Mouse (Mus musculus) lung, embryonic 14.5 days (tissue): ENCODE data around the gene Plekhm3. TPM values are rescaled to one million over a fixed set of nuclear protein-coding genes. Genes with fewer than 3 reads are reported as not detected.
A peak's percentile ranks its signal among the peaks of the same experiment; 100 is the strongest.

Source experiments
- ATAC-seq: fragments of 200-750 bp; cut with Nextera tagmentation; 2 replicates; pipeline ENCODE4 v1.8.0; 2017; ENCODE audit warnings: mild to moderate bottlenecking, moderate TSS enrichment, moderate library complexity; ENCODE audit not compliant: insufficient read depth
- DNase-seq: peaks from one replicate; pipeline ENCODE4 v3.0.0-alpha.2; 2015
- H3K27ac ChIP-seq: fragments of 300-500 bp; sonication (generic); 2 replicates; pipeline ENCODE4 v1.5.1; 2014; ENCODE audit warnings: low read depth, mild to moderate bottlenecking, moderate library complexity
- H3K27me3 ChIP-seq: fragments of 300-500 bp; sonication (generic); 2 replicates; pipeline ENCODE4 v1.6.1; 2014; ENCODE audit warnings: low read length, control low read depth; ENCODE audit not compliant: insufficient read depth
- H3K36me3 ChIP-seq: fragments of 300-500 bp; sonication (generic); 2 replicates; pipeline ENCODE4 v1.6.1; 2014; ENCODE audit warnings: control low read depth; ENCODE audit not compliant: insufficient read depth
- H3K4me1 ChIP-seq: fragments of 300-500 bp; sonication (generic); 2 replicates; pipeline ENCODE4 v1.6.1; 2014; ENCODE audit warnings: antibody characterized with exemption, control low read depth; ENCODE audit not compliant: insufficient read depth
- H3K4me2 ChIP-seq: fragments of 300-500 bp; sonication (generic); 2 replicates; pipeline ENCODE4 v1.6.1; 2014; ENCODE audit warnings: mild to moderate bottlenecking
- H3K4me3 ChIP-seq: fragments of 300-500 bp; sonication (generic); 2 replicates; pipeline ENCODE4 v1.5.1; 2014; ENCODE audit warnings: low read depth, low read length
- H3K9ac ChIP-seq: fragments of 300-500 bp; sonication (generic); 2 replicates; pipeline ENCODE4 v1.6.1; 2014
- H3K9me3 ChIP-seq: fragments of 300-500 bp; sonication (generic); 2 replicates; pipeline ENCODE4 v1.6.1; 2016; ENCODE audit warnings: low read depth, low read length, control low read depth
- CTCF ChIP-seq: IDR thresholded peaks from 2 replicates; pipeline ENCODE4 v1.5.1; 2016; ENCODE audit warnings: antibody characterized with exemption, low read depth
- WGBS: fragments of 180-500 bp; shearing (Covaris S2); extraction: QIAGEN DNeasy Blood & Tissue Kit; methylation state at CpG from one replicate; pipeline ENCODE4 v1.1.7; 2014; 5-methylcytosine and 5-hydroxymethylcytosine counted together
- polyA plus RNA-seq: library from polyadenylated mRNA; unstranded; fragments of >200 nt; fragmentation: Nextera tagmentation; extraction: Ambion mirVana; gene quantifications from 2 replicates; pipeline ENCODE4 v1.2.1, GENCODE M21; 2014

The Plekhm3 gene
- polyA plus RNA-seq, 1 experiment from 2014 or later, result 8.1 TPM

DNA sequence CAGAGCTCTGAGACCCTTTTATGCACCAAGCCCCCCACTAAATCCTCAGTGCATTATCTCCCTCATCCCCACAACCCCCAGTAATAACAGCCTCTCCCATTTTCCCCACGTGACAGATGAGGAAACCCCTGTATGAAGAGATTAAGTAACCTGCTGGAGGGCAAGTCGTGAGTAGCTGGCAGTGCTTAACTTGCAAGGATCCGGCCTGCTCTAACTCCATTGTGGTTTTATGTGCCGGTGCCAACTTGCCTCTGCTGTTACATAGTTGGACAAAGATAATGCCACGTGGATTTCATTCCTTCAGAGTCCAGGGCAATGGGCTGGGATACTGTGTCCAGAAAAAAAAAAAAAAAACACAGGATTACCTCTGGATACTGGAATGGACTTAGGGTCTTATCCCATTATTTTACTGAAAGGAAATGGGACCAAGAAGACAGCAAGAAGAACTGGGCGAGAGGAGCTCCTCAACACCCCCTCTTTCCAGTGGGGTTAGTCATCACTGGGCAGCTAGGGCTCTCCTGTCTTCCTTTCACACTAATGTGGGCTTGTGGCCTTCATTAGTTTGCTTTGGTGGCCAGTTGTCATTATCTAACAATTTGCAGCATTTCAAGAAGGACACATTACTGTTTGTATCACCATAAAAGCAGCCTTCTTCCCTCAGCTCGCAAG, 200.5 kb downstream of the Plekhm3 start:
- Histone ChIP-seq H3K4me2 (no peak overlapping the region), H3K27me3 (no peaks in the 10 kb centered on the region), H3K36me3 (no peaks in the 10 kb centered on the region), H3K9me3 (no peaks in the 10 kb centered on the region), H3K4me1 (no peaks in the 10 kb centered on the region), H3K4me3 (no peak overlapping the region), H3K9ac (no peak overlapping the region), H3K27ac (no peak overlapping the region)
- no peak for TF ChIP-seq CTCF
- DNase-seq, result no peak
- no peak for ATAC-seq
- WGBS, result 59% methylated on average over 7 of the region's 7 CpGs

DNA sequence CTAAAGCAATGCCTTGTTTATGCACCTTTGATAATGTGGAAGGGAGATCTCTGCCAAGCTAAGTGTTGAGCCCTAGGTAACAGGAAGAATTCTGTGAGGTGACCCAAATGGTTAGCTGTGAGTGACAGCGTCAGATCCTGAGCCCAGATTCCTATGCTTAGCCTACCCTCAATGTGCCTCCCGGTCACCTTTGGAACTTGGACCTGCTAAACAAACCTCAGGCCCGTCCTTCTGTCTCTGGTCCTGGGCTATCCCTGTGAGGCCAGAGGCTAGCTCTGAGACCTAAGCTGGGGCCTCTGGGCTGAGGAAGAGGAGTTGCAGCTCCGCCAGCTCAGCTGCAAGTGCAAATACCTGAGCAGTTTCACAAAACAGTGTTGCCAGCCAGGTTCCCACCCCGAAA, 202.0 kb downstream of the Plekhm3 start:
- H3K27ac ChIP-seq, result no peak overlapping the region
- TF ChIP-seq CTCF, result no peak
- no peaks in the 10 kb centered on the region for H3K36me3 ChIP-seq
- DNase-seq, result no peak
- no peak for ATAC-seq
- 73% methylated on average over 5 of the region's 5 CpGs for WGBS
- H3K27me3 ChIP-seq, result no peaks in the 10 kb centered on the region
- no peak overlapping the region for H3K4me3 ChIP-seq
- H3K4me2 ChIP-seq, result no peak overlapping the region
- no peaks in the 10 kb centered on the region for H3K9me3 ChIP-seq
- no peaks in the 10 kb centered on the region for H3K4me1 ChIP-seq
- no peak overlapping the region for H3K9ac ChIP-seq

DNA sequence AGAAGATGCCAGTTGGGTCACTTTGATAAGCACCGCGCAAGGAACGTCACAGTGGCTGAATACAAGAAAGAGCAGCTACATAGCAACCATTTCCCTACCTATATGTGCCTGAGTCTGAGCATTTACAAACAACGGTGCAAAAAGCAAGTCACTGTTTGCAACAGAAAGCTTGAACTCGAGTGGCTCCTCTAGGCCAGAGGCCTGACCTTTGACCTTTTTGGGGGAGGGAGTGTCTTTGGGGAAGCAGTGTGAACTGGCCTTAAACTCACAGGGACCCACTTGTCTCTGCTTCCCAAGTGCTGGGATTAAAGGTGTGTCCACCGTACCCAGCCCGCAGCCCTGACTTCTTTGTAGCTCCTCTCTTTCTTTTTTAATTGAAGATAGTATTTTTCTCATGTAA, 203.0 kb downstream of the Plekhm3 start:
- DNase-seq (no peak), ATAC-seq (no peak)
- no peak for TF ChIP-seq CTCF
- H3K4me1 ChIP-seq, result no peaks in the 10 kb centered on the region
- H3K4me2 ChIP-seq, result no peak overlapping the region
- H3K9me3 ChIP-seq, result no peaks in the 10 kb centered on the region
- 68% methylated on average over 7 of the region's 7 CpGs for WGBS
- H3K4me3 ChIP-seq, result no peak overlapping the region
- H3K27ac ChIP-seq, result no peak overlapping the region
- H3K36me3 ChIP-seq, result no peaks in the 10 kb centered on the region
- H3K9ac ChIP-seq, result no peak overlapping the region
- no peaks in the 10 kb centered on the region for H3K27me3 ChIP-seq

DNA sequence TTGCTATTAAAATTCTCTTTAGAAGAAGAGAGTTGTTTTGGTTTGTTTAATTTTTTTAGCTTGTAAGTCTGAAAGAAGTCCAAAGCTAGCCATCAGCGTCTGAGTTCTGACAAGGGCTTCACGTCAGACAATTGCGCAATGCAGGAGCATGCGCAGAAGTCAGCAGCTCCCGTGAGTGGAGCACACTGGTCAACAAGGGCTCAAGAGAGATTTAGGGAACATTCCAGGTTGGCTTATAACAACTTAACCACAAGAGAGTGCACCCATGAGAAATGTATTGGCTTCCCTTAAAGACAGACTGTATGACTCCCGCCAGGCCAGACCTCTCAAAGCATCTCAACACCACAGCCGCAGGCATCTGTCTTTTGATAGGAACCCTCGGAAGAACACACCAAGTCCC, 203.5 kb downstream of the Plekhm3 start:
- Histone ChIP-seq H3K4me1 (no peaks in the 10 kb centered on the region), H3K9me3 (no peaks in the 10 kb centered on the region), H3K4me3 (no peak overlapping the region), H3K27me3 (no peaks in the 10 kb centered on the region), H3K9ac (no peak overlapping the region), H3K36me3 (no peaks in the 10 kb centered on the region), H3K4me2 (no peak overlapping the region), H3K27ac (no peak overlapping the region)
- peak; percentile 46 for DNase-seq
- TF ChIP-seq CTCF, result no peak
- ATAC-seq, result no peak
- WGBS, result 67% methylated on average over 8 of the region's 8 CpGs

DNA sequence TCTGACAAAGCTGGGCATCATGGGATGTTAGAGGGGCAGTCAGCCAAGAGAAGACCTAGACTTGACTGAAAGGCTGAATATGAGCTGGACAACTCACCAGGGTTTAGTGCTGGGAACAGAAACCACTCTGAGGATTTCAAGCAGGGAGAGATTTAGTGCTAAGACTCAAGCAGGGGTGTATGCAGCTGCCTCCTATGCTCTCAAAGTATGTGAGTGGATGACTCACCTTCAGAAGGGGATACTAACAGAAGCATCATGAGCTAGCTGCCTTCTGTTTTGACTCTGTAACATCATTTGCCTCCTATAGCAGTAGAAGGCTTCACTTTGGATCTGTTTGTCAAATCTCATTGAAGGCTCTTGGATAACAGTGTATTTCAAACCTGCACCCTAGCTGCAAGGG, 212.0 kb downstream of the Plekhm3 start:
- TF ChIP-seq CTCF, result no peak
- Histone ChIP-seq H3K36me3 (no peaks in the 10 kb centered on the region), H3K4me1 (no peaks in the 10 kb centered on the region), H3K4me3 (no peak overlapping the region), H3K27ac (no peak overlapping the region), H3K4me2 (no peak overlapping the region), H3K27me3 (no peaks in the 10 kb centered on the region), H3K9me3 (no peaks in the 10 kb centered on the region), H3K9ac (no peak overlapping the region)
- ATAC-seq, result no peak
- DNase-seq, result no peak

DNA sequence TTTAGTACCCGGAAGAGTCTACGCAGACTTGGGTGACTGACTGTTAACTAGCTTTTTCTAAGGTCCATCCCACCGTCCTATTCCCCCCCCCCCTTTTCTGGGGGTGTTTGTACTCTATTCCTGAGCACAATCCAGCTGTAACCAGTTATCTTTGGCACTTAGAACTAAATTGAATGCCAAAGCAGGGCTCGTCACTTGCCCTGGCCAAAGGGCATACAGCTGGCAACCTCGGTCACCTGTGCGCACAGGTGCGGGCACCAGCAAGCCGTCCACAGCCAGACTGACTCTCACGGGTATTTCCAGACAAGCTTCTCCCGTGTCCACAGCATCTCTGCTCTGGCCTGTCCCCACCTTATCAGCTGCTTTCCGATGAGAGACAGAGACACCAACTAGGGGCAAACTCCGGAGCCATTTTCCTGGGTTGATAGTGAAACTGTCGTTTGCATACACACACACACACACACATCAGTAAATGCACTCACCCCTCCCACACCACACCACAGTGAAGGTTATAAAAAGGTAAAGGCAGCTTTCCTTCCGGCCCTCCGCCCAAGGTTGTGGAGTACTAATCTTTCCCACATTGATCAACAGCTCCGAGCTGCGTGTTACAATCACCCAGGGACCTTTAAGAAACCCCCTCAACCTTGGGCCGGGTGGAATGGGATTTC, 213.7 kb downstream of the Plekhm3 start:
- no peak for TF ChIP-seq CTCF
- Histone ChIP-seq H3K27ac (no peak overlapping the region), H3K4me1 (no peaks in the 10 kb centered on the region), H3K27me3 (no peaks in the 10 kb centered on the region), H3K36me3 (no peaks in the 10 kb centered on the region), H3K4me2 (no peak overlapping the region), H3K9ac (no peak overlapping the region), H3K4me3 (no peak overlapping the region), H3K9me3 (no peaks in the 10 kb centered on the region)
- WGBS, result 78% methylated on average over 18 of the region's 18 CpGs
- no peak for ATAC-seq
- DNase-seq, result no peak

DNA sequence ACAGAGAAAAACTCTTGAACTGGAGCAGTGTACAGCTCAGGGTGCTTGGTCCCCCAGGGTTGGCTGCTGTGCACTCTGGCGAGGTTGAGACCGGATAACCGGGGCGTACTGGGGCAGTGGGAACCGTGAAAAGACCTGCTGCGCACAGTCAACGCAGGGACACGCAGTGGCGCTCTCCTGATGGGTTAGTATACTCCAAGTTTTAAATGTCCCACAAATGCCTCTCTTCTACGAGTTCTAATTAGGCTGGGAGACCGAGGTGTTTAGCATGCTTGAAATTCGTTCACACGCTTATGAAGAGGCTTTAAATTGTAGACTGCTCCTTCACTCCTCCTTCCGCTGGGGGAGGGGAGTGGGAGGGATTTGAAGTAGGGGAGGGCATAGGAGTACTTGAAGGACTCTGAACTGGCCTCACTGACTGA, 218.0 kb downstream of the Plekhm3 start:
- TF ChIP-seq CTCF, result no peak; the same call in 1 of the 2 replicates
- ATAC-seq, result no peak

More for the DNA sequence above, 218.0 kb downstream of the Plekhm3 start:
- WGBS, result under 1% methylated on average over 14 of the region's 14 CpGs
- H3K4me3 ChIP-seq, result peak overlapping the region; percentile 65
- H3K4me1 ChIP-seq, result peaks cover 7% of the 10 kb centered on the region
- no peaks in the 10 kb centered on the region for H3K9me3 ChIP-seq
- peak; percentile 57 for DNase-seq
- H3K27me3 ChIP-seq, result peaks cover 30% of the 10 kb centered on the region
- H3K4me2 ChIP-seq, result peak overlapping the region; percentile 95
- peak overlapping the region; percentile 21 for H3K9ac ChIP-seq
- H3K27ac ChIP-seq, result peak overlapping the region; percentile 74
- no peaks in the 10 kb centered on the region for H3K36me3 ChIP-seq
